Mouse (Mus musculus) stomach, postnatal 0 days (tissue): ENCODE results near the gene Asb17.

Source experiments
- CTCF ChIP-seq: IDR thresholded peaks from 2 replicates; pipeline ENCODE4 v1.5.1; 2016; ENCODE audit warnings: antibody characterized with exemption, low read depth, mild to moderate bottlenecking, moderate library complexity
- EP300 ChIP-seq: optimal IDR thresholded peaks from 2 replicates; pipeline ENCODE3; 2016; ENCODE audit warnings: antibody characterized with exemption

DNA sequence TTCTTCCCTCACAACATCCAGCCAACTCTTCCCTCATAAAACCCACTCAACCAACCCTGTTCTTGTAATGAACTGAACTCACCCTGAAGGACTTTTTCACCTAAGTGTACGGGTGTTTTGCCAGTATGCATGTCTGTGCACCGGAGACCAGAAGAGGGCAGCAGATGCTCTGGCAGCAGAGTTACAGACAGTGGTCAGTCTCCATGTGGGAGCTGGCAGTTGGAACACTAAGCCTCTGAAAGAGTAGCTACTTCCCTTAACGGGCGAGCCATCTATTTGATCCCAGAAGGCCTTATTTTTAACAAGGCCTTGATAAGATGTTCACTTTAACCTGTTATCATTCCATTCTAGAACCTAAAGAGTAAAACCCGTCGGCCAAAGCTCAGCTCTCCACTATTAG is 60.6 kb downstream of the Asb17 start:
- peak; percentile 76 for TF ChIP-seq CTCF
- TF ChIP-seq EP300: no peak
